Mouse (Mus musculus): ENCODE measurements around the gene BC005624.
A peak's percentile ranks its signal among the peaks of the same experiment; 100 is the strongest.

BC005624 gene

DNA sequence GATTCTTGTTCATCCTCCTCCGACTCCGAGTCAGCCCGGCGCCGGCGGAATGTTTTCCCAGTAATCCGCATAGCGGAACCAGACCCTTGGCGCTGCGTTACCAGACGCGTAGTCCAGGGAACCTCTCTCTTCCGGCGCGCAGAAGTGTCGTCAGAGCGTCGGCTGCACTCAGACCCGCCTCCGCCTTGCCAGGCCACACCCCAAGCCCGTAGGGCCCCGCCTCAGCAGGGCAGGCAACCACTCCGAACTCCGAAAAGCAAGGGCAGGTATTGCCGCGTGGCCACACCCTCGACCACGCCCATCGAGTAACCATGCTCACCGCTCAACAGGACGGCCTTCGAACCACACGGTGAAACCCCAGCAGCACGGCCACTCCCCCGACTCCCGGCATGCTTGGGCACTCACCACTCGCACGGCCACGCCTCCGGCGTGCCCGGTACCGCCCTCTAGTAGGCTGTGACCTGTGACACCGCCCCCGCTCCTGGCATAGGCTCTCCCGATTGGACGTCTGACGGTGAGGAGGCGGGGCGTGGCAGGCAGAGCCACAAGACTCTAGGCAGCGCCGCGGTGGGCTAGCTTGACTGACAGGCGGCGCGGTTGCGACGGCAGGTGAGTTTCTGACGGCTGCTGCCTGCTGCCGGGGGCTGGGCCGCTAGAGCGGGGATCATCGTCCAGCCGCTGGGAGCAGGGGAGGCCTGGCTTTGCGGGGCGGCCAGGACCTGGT is at the start of gene BC005624, which contains the start of gene Usp20:
Gene BC005624, minus strand, starts transcription at position 412 of the 724 bp plus-strand sequence.
Gene Usp20, plus strand, starts transcription at position 490 of the 724 bp plus-strand sequence.
- peak; percentile 100 for DNase-seq (ENCODE audit: low read depth, low spot score)

DNA sequence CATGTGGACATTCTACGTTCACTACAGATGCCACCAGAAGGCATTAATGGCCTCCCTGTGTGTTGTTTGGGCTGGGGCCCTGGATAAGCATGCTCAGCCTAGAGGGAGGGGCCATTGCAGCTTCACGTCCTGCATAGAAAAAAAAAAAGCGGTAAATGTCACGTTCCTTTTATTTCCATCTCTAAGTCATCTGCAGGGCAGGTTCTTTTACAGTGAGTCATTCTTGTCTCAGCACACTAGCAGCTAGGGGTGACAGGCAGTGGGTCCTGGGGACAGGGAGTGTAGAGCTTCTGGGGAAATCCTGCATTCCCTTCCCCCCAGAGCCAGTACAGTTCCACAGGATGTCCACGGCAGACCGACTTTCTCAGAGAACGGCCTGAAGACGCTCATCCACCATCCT is 44.6 kb upstream of the BC005624 start:
- no peak for DNase-seq (ENCODE audit: low read depth, low spot score)

DNA sequence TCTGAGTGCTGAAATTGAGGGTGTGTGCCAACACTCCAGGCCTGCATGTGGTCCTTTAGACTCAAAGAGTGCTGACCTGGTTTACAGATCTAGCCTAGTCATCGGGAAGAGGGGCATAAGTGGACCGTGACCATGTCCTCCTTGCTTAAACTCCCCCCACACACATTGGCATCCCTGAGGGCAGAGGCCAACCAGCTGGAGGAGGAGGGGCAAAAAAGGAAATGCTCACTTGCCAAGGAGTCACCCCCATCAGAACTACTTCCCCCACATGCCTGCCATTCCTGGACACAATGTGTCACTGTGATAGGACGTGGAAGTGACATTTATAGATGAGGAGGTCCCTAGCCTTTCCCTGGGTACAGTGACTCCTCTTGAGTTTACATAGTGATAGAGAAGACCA is 43.5 kb upstream of the BC005624 start:
- no peak for DNase-seq (ENCODE audit: low read depth, low spot score)

DNA sequence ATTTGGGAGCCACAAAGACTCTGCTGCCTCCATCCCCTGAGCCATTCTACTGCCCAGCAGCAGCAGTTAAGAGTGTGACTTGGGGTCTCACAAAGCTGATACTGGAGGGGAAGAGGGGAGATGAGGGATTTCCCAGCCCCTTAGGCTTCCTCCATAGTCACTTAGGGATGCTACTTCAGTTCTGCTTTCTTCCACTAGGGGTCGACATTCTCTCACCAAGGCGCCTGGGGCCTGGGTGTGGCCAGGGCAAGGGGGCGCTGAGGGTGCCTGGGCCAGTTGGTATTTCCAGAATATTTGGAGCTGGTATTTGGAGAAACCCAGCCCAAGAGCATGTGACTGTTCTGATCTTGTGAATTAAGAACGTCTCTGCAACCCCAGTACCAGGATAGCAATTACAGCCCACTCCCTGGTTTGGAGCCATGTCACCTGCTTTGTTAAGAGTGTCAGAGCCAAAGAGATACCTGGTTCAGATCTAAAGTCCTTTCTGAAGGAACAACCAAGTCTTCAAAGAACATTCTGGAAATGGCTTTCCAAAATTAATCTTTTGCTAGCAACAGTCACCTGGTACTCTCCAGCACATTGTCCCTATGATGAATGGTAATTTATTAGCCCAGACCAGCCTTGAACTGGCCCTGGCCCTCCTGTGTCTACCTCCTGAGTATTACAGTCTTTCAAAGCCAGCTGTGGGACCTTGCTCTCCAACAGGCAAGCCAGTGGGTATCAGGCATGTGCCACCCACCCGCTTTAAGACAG is 42.8 kb upstream of the BC005624 start:
- peak; percentile 21 for DNase-seq (ENCODE audit: low read depth, low spot score)

DNA sequence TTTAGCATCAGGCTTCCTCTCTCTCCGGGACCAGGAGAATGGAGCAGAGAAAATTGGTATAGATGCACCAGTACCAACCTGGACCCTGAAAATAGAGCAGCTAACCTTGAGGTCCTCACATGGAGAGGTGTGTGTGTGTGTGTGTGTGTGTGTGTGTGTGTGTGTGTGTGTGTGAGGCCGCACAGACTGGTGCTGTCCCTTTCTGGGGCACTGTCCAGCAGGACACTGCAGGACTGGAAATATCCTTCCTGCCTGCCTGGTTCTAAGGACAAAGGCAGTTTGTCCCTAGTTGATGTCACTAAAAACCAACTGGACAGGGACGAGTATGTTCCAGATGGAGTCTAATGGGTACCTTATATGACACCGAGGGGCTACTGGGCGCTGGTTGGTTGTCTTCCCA is 41.9 kb upstream of the BC005624 start:
- DNase-seq (ENCODE audit: low read depth, low spot score) = no peak

DNA sequence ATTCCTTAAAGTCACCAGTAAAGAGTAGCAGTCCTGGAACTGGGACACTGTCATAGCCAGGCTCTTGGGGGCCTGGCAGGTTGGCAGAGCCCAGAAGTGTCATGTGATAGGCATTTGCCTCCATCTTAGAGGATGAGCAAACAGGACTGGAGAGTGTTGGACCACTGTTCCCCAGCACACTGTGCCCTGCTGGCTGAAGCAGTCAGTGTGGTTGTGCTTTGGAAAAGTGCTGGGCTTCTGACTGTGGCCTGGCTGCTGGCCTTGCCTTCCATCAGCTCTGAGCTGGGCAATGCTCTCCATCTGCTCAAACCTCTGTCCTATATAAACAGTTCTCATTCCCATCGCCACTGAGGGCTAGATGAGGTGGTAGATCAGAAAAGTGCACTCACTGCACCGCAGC is 38.2 kb upstream of the BC005624 start:
- DNase-seq (ENCODE audit: low read depth, low spot score) = no peak

DNA sequence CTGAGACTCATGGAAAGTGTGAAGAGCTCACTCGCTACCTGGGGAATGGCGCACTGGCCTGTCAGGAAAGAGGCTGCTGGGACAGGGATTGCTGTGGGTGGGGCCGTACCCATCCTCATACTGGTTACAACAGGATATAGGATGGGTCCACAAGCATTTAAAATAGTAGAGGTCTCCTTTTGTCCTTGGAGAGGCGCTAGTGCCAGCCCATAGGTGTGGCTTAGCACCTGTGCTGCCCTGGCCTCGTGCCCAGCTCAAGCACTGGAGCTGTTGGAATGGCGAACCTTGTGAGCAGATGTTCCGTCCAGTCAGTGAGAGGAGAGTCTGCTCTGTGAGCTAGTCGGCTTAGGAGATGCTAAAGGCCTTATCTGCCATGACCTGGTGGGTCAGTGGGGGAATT is 37.0 kb upstream of the BC005624 start:
- no peak for DNase-seq (ENCODE audit: low read depth, low spot score)

DNA sequence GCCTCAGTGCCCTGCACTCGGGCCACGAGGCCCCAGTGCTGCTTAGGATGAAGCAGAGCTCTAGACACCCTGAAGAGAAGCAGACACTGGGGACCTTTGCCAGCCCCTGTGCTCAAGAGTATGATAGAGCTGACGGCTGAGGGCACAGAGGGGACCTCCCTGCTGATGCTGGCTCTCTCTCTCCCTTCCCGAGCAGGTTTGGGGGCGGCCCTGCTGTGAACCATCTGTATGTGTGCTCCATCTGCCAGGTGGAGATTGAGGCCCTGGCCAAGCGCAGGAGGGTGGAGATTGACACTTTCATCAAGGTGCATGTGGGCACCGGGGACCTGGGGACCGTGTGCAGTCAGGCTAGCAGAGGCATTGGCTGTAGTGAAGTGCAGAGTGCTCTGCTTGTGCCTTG is 36.5 kb upstream of the BC005624 start:
- DNase-seq (ENCODE audit: low read depth, low spot score) = no peak

DNA sequence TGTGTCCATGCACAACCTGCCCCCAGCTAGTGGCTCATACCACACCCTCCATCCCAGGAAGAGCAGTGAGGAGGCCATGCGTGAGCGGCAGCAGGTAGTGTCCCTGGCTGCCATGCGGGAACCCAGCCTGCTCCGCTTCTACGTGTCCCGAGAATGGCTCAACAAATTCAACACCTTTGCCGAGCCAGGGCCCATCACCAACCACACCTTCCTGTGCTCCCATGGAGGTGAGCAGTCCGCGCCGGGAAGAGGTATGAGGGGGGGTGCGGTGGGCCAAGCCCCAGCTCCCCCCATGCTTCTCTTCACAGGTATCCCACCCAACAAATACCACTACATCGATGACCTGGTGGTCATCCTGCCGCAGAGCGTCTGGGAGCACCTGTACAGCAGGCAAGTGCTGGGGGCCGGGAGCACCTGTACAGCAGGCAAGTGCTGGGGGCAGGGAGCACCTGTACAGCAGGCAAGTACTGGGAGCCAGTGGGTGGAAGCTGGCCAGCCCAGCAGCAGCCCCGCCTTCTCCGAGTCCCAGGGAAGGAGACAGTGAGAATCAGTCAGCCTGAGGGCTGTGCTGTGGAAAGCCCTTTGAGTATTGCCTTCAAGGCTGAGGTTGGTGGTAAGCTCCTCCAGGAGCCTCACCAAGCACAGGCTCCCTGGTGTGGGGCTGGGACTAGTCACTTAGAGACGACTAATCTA is 35.8 kb upstream of the BC005624 start:
- DNase-seq (ENCODE audit: low read depth, low spot score) = no peak

DNA sequence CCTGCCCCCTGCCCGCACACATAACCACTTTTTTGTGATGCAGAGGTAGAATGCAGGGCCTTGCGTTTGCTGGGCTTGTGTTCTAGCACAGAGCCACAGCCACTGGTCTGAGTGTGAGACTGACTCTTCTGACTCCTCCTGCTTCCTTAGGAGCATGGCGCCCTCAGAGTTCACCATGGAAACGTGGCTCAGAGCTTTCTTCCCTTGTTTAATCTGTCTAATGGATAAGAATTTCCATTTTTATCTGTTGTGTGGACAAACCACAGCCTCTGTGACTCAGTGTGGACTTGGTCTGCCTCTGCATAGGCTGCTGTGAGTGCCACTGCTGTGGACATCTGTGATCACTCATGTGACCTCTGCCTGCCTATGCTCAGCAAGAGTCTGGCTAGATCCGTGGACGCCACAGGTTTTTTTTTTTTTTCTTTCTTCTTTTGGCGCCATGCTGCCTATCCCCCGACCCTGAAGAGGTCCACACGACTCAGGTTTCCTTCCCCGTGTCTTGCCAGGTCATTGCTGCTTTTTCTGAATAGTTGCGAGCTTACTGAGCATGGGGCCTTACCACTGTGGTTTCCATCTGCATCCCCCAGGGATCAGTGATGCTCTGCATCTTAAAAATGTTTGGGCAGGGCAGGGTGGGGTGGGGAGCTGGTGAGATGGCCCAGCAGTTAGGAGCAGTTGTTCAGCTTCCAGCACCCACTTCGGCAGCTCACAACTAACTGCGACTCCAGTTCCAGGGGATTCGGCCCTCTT is 31.5 kb upstream of the BC005624 start:
- no peak for DNase-seq (ENCODE audit: low read depth, low spot score)

DNA sequence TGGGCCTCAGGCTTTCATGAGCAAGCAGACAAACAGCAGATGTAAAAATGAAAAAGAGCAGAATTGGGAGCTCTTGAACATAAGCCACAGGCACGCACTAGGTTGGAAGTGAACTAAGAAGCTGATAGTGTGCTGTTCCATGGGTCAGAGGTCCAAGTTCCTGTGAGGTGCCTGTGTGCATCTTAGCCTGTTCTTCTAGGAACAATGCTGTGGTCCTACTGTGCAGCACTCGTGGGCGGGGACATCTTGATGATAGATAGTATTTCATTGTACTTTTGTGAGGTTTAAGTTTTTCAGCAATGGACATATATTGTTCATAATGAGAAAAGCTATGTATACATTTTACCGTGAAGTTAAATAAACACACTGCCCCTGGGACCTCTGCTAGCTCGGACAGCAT is 25.2 kb upstream of the BC005624 start:
- DNase-seq (ENCODE audit: low read depth, low spot score) = no peak

DNA sequence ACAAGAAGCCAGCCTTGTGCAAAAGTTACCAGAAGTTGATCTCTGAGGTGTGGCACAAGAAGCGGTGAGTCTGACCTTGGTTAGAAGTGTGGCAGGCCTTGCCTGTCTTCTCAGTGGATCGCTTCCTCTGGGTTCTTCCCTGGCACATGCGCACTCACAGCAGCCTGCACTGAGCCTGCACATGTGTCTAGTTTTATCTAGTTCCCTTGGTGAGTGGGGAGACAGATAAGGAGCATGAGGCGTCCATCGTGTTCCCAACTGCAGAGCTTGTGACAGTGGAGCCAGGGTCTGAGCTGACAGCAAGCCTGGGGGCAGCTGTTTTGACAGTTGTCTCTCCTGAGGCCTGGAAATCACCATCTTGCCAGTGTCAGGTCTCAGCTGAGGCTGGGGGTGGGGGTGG is 24.4 kb upstream of the BC005624 start:
- no peak for DNase-seq (ENCODE audit: low read depth, low spot score)

DNA sequence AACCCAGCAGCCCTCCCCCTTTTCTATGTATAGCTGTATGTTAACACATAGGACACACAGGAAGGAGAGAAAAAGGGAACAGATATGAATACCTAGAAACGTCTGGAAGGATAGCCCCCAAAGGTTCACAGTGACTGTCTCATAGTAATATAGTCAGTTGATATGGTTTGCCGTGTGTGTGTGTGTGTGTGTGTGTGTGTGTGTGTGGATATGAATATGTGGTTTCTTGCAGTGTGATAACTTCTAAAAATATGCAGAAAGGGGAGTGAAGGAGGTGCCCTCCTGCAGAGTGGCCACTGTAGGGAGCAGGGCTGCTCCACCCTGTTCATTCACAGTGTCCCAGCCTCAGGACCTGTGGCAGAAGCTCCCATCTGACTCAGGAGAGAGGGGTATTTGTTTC is 23.5 kb upstream of the BC005624 start:
- DNase-seq (ENCODE audit: low read depth, low spot score) = no peak

DNA sequence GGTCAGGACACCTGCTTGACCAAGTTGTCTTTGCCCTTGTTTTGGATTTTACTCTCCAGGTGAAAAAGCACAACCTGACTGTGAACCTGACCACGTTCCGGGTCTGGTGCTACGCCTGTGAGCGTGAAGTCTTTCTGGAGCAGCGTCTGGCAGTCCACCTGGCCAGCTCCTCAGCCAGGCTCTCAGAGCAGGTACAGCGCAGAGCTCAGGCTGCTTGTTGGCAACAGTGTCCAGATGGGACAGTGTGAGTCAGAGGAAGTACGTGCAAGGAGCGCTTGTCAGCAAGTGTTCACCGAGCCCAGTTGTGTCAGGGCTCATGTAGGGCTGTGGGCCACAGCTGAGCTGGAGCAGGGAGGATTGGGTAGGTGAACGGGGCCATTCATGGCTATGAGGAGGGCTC is 20.9 kb upstream of the BC005624 start:
- DNase-seq (ENCODE audit: low read depth, low spot score) = no peak

DNA sequence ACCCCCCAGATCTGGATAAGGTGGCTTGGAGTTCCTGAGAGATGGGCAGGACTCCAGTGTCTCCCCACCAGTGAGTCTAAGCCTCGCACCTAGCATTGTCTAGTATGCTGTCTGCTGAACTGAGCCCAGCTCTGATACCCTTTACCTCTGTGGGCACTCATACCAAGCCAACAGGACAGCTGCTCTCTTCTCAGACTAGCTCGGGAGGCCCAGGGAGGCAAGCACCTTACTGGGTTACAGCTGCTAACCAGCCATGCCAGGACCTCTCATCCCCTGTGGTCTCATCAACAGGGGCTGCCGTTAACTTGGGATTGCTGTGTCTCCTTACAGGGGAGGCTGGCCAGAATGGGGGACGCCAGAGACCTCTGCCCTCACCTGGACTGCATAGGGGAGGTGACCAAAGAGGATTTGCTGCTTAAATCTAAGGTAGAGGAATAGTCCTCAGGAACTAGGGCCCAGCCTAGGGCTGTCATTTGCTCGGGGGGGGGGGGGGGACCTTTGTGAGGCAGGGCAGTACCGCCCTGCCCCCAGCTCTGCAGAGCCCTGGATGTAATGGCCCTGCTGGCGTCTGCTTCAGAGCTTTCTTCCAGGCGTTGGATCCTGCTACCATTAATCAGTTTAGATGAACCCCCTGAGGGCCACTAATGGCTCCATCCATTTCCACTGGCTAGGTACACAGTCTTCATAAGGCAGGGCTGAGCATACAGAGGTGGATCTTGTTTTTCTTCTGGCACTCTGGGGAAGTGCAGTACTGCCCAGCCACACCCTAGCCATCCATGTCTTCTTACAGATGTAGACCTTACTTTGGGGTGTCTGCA is 16.7 kb upstream of the BC005624 start:
- DNase-seq (ENCODE audit: low read depth, low spot score) = no peak

DNA sequence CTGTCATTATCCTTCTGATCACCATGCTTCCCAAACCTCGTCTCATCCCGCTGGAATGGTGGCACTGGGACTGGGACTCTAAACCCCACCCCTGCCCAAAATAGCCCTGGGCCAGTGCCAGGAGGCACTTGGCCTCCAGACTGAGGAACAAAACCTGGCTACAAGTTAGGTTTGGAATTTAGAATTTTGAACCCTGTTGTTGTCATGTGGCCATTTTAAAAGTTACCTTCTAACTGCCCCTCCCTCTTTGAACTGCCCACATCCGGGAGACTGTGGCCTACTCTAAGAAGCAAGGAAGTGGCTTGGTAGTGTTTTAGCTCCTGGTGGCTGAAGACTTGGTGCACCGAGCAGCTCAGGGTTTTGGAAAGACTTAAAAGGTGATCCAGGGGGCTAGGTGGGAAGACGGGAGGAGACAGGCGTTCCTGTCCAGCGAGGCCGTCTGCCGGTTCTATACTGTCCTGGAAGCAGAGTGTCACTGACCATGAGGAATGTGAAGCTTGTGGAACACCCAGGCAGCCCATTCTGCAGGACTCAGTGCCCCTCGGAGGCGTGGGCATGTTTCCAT is 13.5 kb upstream of the BC005624 start:
- DNase-seq (ENCODE audit: low read depth, low spot score) = no peak

DNA sequence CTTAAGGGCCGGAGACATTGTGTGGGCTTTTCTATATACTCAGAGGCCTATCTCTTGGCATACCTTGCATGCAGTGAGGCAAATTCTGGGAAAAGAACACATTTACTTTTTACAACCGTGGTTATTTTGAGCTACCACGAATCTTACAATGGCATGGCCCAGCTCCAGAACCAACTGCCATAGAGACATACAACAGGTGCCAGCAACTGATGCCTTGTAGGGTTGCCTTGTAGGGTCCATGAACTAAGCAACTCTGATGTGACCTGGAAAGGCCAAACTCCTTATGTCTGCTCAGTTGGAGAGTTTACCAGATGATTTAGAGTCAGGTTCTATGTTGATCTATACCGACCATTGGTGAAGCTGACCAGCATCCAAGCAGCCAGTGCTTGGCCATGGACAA is 12.9 kb upstream of the BC005624 start:
- no peak for DNase-seq (ENCODE audit: low read depth, low spot score)

DNA sequence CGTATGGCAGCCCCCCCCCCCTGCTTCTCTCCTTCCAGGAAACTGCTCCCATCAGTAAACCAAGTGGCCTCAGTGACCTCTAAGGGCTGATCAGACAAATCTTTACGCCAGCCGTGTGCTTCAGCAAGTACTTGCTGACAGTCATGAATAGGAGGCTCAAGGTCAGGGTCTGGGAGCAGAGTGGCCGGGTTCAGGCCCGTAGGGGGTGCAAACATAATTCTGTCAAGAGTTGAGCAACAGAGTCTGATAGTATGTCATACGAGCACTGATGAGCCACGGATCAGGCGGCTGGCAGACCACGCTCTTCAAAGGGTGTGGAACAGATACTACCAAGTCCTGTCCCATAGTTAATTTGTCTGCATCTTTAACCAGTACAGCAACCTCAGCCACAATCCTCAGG is 8.2 kb upstream of the BC005624 start:
- no peak for DNase-seq (ENCODE audit: low read depth, low spot score)

DNA sequence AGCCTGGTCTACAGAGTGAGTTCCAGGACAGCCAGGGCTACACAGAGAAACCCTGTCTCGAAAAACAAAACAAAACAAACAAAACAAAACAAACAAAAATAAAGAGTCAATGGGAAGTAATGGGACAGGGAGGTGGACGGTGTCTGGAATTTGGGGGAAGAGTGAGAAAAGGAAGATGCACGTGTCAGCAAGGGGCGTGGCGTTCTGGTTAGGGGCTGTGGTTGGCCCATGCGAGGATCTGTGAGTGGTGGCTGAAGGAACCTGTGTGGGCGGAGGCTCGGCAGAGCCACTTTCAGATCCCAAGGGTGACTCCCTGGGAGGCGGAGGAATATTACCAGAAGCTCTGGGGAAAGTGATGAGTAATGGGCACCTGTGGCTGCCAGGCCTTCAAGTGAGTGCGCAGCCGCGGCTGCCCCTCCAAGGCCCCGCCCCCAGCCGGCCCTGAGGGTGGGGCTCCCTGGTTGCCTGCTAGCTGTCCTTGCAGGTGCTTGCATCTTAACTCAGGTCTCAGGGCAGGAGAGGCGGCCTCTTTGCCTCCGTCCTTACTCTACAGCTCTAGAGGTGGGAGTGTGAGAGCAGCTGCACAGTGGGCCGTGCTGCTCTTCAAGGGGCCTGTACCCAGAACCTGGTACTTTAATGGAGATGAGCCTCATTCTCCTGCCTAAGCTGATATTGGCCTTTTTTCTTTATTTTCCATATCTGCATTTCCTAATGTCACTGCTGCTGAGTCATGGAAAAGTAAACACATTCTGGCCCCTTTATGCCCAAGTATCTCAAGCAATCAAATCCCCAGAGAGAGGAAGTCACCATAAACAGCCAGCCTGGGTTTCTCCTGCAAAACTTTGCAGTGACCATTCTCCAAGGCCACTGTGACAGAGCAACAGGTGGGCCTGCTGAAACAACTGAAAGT is 3.4 kb upstream of the BC005624 start:
- peak; percentile 40 for DNase-seq (ENCODE audit: low read depth, low spot score)

DNA sequence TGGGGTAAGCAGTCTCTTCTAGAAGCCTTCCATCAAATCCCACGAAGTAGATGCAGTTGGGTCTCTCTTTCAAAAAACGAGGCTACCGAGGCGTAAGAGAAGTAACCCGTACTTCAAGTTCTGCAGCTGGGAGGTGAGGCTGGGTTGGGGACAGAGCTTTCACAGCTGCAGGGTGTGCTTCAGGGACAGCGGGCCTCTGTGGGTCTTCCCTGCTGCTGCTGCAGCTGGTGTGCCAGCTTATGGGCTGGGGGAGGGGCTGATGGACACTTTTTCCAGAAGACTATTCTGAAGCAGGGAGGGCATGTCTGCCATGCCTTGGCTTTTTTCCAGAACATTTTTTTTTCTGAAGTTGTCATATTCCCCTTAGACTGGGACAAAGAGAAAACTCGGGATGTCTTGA is 1.0 kb upstream of the BC005624 start:
- DNase-seq (ENCODE audit: low read depth, low spot score) = no peak
